Mouse (Mus musculus) T-helper 17 cell (primary cell): ENCODE data around the gene Apol9b.

ENCODE experiments used
- in situ Hi-C, 2 experiments: fragments of 300-600 bp; cut with MboI, MseI; formaldehyde crosslinking; loops; 1 replicate in 1 of 2; 2 replicates in 1 of 2; pipeline ENCODE4 v1.15.1; 2025; ENCODE audit warnings: high pct_unique_total_duplicates in 2 of 2

The Apol9b gene

DNA sequence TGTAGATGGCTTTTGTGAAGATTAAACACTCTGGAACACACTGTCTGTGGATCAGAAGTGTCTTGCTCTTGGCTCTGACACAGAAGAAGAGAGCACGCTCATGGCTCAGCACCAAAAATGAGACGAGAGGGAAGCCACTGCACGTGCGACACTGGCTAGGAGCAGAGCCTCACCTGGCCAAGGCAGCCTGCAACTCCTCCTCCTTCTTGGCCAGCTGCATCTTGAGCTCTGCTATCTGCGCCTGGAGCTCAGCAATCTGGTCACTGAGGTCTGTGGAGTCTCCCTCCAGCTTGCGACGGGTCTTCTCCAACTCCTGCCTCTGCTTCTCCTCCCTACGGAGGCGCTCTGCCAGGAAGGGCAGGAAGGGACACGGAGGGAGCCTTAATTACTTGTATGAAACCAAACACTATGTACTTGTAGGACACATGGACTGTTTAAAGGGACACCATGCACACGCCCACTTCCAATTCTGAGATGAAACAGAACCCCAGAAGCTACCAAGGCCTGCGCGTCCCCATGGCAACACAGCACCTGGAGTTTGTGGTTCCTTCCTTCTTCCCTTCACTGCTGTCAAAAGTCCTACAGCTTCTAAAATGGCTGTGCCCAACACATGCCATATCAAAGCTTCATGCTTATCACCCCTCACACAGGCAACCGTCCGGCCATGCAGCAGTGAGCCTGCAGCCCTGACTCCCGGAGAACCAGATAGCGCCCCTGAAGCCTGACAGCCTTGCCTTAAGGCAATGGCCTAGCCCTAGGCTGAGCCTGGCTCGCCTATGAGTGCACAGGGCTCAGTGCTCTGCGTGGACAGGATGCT lies 44.5 kb downstream of the Apol9b start:
- in situ Hi-C loops = loop anchor here in 1 of 2 experiments (5.0 kb wide), 1 partner anchor 139 kb away; no protein-coding TSS in a partner anchor

DNA sequence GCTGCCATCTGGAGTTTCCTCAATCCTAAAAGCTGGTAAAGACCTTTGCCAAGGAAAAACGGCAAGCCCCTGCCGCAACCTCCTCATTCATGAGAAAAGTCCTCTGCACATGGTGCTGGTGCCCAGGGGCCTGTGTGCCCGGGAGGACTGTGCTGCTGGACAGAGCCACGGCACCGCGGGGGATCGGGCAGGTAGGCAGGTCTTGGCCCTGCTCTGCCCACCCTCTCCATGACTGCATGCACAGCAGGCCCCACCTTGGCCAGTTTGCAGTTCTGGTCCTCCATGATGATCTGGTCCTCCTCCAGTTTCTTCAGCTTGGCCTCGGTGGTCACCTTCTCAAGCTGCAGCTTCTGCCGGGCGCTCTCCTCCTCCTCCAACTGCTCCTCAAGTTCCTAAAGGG lies 45.5 kb downstream of the Apol9b start:
- in situ Hi-C loops = loop anchor here in 1 of 2 experiments (5.0 kb wide), 1 partner anchor 138 kb away; no protein-coding TSS in a partner anchor

GRCm38 (mm10) chr15:77775186-77775963 lies 46.5 kb downstream of the Apol9b start:
- in situ Hi-C loops = loop anchor here in 1 of 2 experiments (5.0 kb wide), 1 partner anchor 142 kb away; no protein-coding TSS in a partner anchor

GRCm38 (mm10) chr15:77782449-77783014 lies 53.7 kb downstream of the Apol9b start:
- in situ Hi-C loops = no loop called here

- in situ Hi-C loops = no loop called here
Observed at GRCm38 (mm10) chr15:77784039-77784824, 55.4 kb downstream of the Apol9b start.

- in situ Hi-C loops = no loop called here
Observed at GRCm38 (mm10) chr15:77785807-77786206, 57.0 kb downstream of the Apol9b start.
